In the genomic region with DNA sequence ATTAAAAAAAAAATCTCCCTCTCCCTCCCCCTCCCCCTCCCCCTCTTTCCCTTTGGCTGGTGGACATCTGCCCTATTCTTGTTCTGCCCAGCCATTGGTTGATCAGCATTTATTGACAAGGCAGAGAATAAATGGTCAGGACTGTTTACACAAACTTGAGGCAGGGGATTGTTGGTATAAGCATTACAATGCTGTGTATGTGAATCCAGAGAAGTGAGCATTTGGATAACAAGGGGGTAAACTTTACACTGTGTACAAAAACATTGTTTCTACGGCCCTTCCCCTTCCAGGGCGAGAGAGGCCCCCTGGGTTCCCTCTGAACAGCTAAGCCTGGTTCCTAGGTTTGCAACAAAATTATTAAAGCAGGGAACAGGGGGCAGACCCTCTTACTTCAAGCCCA, we compare ENCODE assay signal across 20 mouse cellular contexts. TPM values are rescaled to one million over a fixed set of nuclear protein-coding genes. Genes with fewer than 3 reads are reported as not detected.
"Had no signal": no experiment of that assay in that cellular context is flagged by ENCODE, and none has a peak within 500 bp of the region (broad histone marks: within the 10 kb centered on the region; RNA-seq: fewer than 3 reads in every experiment).

No protein-coding gene starts in this region.

- H3K9me3 ChIP-seq: lung, embryonic 15.5 days; megakaryocyte, embryonic 14.5 days; midbrain, embryonic 13.5 days; midbrain, embryonic 15.5 days; neural tube, embryonic 12.5 days; stomach, embryonic 15.5 days had no signal

- H3K9ac ChIP-seq: liver, embryonic 14.5 days; lung, embryonic 15.5 days; midbrain, embryonic 13.5 days; midbrain, embryonic 15.5 days; neural tube, embryonic 12.5 days; stomach, embryonic 15.5 days had no signal

- H3K27ac ChIP-seq: liver, embryonic 14.5 days; lung, embryonic 15.5 days; macrophage; midbrain, embryonic 13.5 days; midbrain, embryonic 15.5 days; neural tube, embryonic 12.5 days; stomach, embryonic 15.5 days; stomach, postnatal 0 days had no signal

- H3K36me3 ChIP-seq: lung, embryonic 15.5 days; midbrain, embryonic 13.5 days; midbrain, embryonic 15.5 days; neural tube, embryonic 12.5 days; stomach, embryonic 15.5 days had no signal

- H3K4me1 ChIP-seq: midbrain, embryonic 13.5 days; midbrain, embryonic 15.5 days; neural tube, embryonic 12.5 days; stomach, embryonic 15.5 days had no signal

- DNase-seq: lung, adult 2 months; lung, postnatal 14 days; lung, postnatal 36 days; right cerebral cortex, postnatal 14 days; thymus, postnatal 14 days; thymus, postnatal 4 days had no signal

- H3K4me3 ChIP-seq: lung, embryonic 15.5 days; midbrain, embryonic 13.5 days; midbrain, embryonic 15.5 days; neural tube, embryonic 12.5 days; stomach, embryonic 15.5 days had no signal

- H3K27me3 ChIP-seq: lung, embryonic 15.5 days; midbrain, embryonic 13.5 days; midbrain, embryonic 15.5 days; neural tube, embryonic 12.5 days; stomach, embryonic 15.5 days had no signal

RNA-seq across cellular contexts. Expression of a gene that starts 21.5 kb away (rescaled TPM):
- polyA plus RNA-seq: liver, embryonic 14.5 days; liver, embryonic 16.5 days; lung, adult 2 months; lung, embryonic 15.5 days; macrophage; midbrain, embryonic 11.5 days; midbrain, embryonic 13.5 days; midbrain, embryonic 15.5 days; midbrain, postnatal 0 days; neural tube, embryonic 12.5 days; neural tube, embryonic 14.5 days; spleen, adult 2 months; stomach, embryonic 15.5 days had no signal
